Mouse (Mus musculus): ENCODE results near the gene Eif4b.

DNA sequence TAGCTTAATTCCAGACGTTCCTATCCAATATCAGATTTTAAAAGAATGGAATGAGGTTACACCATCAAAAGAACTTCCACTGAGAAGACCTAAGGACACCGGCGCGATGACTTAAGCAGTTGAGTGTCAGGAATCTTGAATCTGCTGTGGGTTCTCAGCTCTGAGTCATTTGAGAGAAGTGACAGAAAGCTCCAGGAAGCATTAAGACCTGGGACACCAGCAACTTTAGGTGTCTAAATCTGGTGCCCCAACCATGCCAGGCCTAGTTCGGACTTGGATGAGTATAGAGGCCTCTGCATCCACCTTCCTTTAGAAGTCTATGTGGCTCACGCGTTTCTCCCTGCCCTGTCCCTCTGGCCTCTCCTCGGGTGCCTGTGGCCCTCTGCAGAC is 26.2 kb downstream of the Eif4b start:
- TF ChIP-seq CTCF (IDR thresholded peaks at IDR 0.05; ENCODE audit: borderline replicate concordance, control insufficient read depth, extremely low read depth, insufficient read depth, low read length, poor library complexity): no peak
- no peak for TF ChIP-seq POLR2A (IDR thresholded peaks at IDR 0.05; ENCODE audit: control insufficient read depth, extremely low read depth, insufficient read depth, low read length, poor library complexity)

All from thymus, adult 2 months (tissue).